Mouse (Mus musculus) hindbrain, embryonic 13.5 days (tissue): ENCODE data around the gene Dph1. TPM values are rescaled to one million over a fixed set of nuclear protein-coding genes. Genes with fewer than 3 reads are reported as not detected.

Experiments used
- ATAC-seq: fragments of 200-750 bp; cut with Nextera tagmentation; 2 replicates; pipeline ENCODE4 v1.8.0; 2017; ENCODE audit warnings: moderate TSS enrichment; ENCODE audit not compliant: low FRiP score
- H3K27ac ChIP-seq: fragments of 300-500 bp; sonication (generic); 2 replicates; pipeline ENCODE4 v1.5.1; 2015; ENCODE audit warnings: inconsistent platforms, mild to moderate bottlenecking, moderate library complexity
- H3K27me3 ChIP-seq: fragments of 300-500 bp; sonication (generic); 2 replicates; pipeline ENCODE4 v1.6.1; 2015; ENCODE audit warnings: mild to moderate bottlenecking, inconsistent platforms
- H3K36me3 ChIP-seq: fragments of 300-500 bp; sonication (generic); 2 replicates; pipeline ENCODE4 v1.6.1; 2015; ENCODE audit warnings: mild to moderate bottlenecking, inconsistent platforms
- H3K4me1 ChIP-seq: fragments of 300-500 bp; sonication (generic); replicated peaks from 2 replicates; pipeline ENCODE4 v1.6.1; 2015; ENCODE audit warnings: inconsistent platforms
- H3K4me2 ChIP-seq: fragments of 300-500 bp; sonication (generic); 2 replicates; pipeline ENCODE4 v1.6.1; 2015; ENCODE audit warnings: inconsistent platforms, mild to moderate bottlenecking, moderate library complexity
- H3K4me3 ChIP-seq: fragments of 300-500 bp; sonication (generic); 2 replicates; pipeline ENCODE4 v1.5.1; 2015; ENCODE audit warnings: mild to moderate bottlenecking, inconsistent platforms
- H3K9ac ChIP-seq: fragments of 300-500 bp; sonication (generic); 2 replicates; pipeline ENCODE4 v1.6.1; 2015; ENCODE audit warnings: mild to moderate bottlenecking, inconsistent platforms
- H3K9me3 ChIP-seq: fragments of 300-500 bp; sonication (generic); 2 replicates; pipeline ENCODE4 v1.6.1; 2016; ENCODE audit warnings: inconsistent platforms
- WGBS: fragments of 180-500 bp; shearing (Covaris S2); methylation state at CpG from one replicate; pipeline ENCODE4 v1.1.7; 2015; 5-methylcytosine and 5-hydroxymethylcytosine counted together
- polyA plus RNA-seq: library from polyadenylated mRNA; unstranded; fragments of >200 nt; fragmentation: Nextera tagmentation; extraction: Ambion mirVana; gene quantifications from 2 replicates; pipeline ENCODE4 v1.2.1, GENCODE M21; 2015

Gene Dph1
- polyA plus RNA-seq = 14.4 and 15.5 TPM in 2 replicates

DNA sequence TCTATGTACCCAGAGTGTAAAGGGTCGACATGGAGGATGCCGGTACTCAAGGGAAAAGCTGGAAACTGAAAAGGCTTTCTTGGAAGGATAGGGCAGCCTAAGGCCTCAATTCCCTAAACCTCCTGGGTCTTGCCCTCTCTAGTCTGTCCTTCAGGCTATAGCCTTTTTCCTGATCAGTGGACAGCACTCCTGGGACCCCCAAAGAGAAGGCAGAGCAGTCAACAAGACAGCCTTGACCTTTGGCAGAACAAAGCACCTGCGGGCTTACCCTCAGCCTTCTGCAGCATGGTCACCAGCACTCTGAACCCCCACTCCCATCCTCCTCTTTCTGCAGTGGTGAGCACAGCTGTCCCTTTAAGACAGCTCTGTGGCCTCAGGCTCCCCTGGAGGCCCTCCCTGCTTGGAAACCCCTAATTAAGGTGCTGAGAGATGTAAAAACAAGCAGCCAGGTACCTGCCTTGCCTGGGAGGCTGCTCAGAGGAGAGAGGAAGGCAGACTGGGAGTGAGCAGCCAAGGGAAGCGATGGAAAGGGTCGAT lies at the start of gene Dph1:
Dph1 (minus strand) TSS at position 337 of the 537 bp plus-strand sequence.
- Histone ChIP-seq H3K27me3 (peaks cover 52% of the 10 kb centered on the region), H3K27ac (peak within 1 kb of the TSS; percentile 30), H3K4me3 (peak within 1 kb of the TSS; percentile 86), H3K9me3 (no peaks in the 10 kb centered on the region), H3K4me2 (peak within 1 kb of the TSS; percentile 90), H3K36me3 (no peaks in the 10 kb centered on the region), H3K9ac (peak within 1 kb of the TSS; percentile 80), H3K4me1 (peaks cover 53% of the 10 kb centered on the region)
- no peak for ATAC-seq
- 45% methylated on average over 5 of the region's 5 CpGs for WGBS

DNA sequence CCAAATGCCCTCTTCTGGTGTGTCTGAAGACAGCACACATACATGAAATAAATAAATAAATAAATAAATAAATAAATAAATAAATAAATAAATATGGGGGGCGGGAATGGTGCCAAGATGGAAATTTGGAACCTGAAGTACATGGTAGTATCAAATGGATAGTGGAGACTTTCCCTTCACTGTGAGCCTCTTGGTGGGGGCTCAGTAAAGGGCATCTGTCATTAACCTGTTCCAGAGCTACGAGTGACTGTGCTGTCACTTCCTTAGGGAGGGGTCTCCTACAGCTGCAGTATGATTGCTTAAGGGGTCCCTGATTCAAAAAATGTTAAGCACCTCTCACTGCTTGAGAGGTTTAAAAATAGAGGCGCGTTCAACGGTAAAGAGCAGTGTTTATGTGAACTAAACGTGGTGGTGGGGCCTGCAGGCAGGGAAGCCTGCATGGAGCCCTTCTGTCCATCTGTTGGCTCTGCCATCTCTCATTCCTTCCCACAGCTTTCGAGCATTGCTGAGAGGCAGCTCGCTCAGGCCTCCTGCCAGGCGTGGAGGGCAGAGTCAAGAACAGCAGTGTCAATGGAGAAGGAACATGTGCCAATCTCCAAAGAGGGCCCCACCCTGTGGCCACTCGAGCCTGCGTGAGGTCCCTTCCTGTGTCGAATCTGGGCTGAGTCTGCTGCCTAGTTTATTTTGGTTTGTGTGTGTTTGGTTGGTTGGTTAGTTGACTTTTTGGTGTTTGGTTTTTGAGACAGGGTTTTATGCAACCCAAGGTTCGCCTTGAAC lies 49.3 kb upstream of the Dph1 start:
- Histone ChIP-seq H3K9ac (no peak overlapping the region), H3K4me3 (no peak overlapping the region), H3K4me2 (no peak overlapping the region), H3K27me3 (peaks cover 15% of the 10 kb centered on the region; the same call in 1 of the 2 replicates), H3K9me3 (no peaks in the 10 kb centered on the region), H3K36me3 (no peaks in the 10 kb centered on the region), H3K4me1 (peaks cover 15% of the 10 kb centered on the region), H3K27ac (no peak overlapping the region)
- 69% methylated on average over 13 of the region's 13 CpGs for WGBS
- ATAC-seq = no peak

DNA sequence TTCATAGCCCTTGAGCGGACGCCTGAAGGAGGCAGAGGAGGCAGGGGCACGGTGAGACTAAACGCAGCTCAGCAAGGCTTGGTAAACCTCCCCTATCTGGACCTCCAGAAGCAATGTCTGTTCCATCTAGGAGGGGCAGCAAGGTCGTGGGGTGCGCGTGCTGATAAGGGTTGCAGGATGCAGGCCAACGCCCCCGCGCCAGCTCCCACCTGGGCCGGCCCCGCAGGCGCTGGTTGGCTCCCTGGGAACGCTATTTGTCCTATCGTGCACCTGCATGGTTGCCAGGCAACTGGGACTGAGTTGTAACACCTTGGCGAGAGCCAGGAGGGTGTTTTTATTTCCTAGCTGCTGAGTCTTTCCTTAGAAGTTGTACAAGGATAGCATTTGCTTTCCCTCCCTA lies 43.7 kb upstream of the Dph1 start:
- Histone ChIP-seq H3K9ac (peak overlapping the region; percentile 40; the same call in 1 of the 2 replicates), H3K4me2 (peak overlapping the region; percentile 48), H3K4me3 (peak overlapping the region; percentile 23), H3K36me3 (no peaks in the 10 kb centered on the region), H3K27ac (no peak overlapping the region), H3K27me3 (peaks cover 36% of the 10 kb centered on the region), H3K4me1 (peaks cover 27% of the 10 kb centered on the region), H3K9me3 (no peaks in the 10 kb centered on the region)
- WGBS = 12% methylated on average over 16 of the region's 16 CpGs
- no peak for ATAC-seq

DNA sequence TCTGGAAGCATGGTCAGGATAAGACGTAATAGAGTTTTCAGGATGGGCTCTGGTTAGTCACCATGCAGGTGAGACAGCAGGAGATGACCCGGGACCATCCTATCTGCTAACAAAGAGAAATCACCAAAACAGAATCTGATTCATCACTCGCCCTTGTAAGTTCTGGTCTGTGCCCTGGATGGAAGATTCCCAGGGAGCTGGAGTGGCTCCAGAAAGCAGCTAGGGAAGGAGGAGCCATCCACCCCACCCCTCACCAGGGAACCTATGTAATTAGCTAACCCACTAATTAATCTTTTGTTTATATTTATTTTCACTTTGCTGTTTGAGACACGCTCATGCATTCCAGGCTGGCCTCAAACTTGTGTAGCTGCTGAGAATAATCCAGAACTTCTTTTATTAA lies 41.4 kb upstream of the Dph1 start:
- no peak for ATAC-seq
- no peak overlapping the region for H3K4me3 ChIP-seq
- WGBS = 67% methylated on average over 4 of the region's 4 CpGs

DNA sequence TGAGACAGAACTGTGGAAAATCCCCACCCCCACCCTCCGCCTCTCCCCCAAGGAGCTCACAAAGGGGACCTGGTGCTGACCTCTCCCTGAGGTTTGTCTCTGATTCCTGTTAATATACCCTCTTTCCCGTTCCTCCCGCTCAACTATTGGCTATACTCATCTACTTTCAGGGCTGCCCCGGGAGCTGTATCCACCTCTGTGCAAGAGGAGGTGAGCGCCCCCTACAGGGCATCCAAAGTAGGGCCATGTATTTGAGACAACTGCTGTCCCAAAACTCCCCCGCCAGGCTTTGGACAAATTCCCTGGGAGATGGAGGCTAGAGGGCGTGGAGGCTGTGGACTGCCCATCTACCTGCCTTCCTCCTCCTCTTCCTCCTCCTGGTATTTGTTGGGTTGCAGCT lies 40.7 kb upstream of the Dph1 start:
- 12% methylated on average over 7 of the region's 7 CpGs for whole genome bisulfite sequencing
- H3K4me3 ChIP-seq = no peak overlapping the region
- H3K36me3 ChIP-seq = no peaks in the 10 kb centered on the region
- no peak overlapping the region for H3K9ac ChIP-seq
- no peak overlapping the region for H3K4me2 ChIP-seq
- H3K4me1 ChIP-seq = peaks cover 28% of the 10 kb centered on the region
- peaks cover 31% of the 10 kb centered on the region for H3K27me3 ChIP-seq
- ATAC-seq = no peak
- H3K9me3 ChIP-seq = no peaks in the 10 kb centered on the region
- H3K27ac ChIP-seq = no peak overlapping the region

More for the DNA sequence above, 41.4 kb upstream of the Dph1 start:
- Histone ChIP-seq H3K4me1 (peaks cover 30% of the 10 kb centered on the region), H3K9me3 (no peaks in the 10 kb centered on the region), H3K4me2 (no peak overlapping the region), H3K27ac (no peak overlapping the region), H3K27me3 (peaks cover 36% of the 10 kb centered on the region), H3K36me3 (no peaks in the 10 kb centered on the region), H3K9ac (no peak overlapping the region)

DNA sequence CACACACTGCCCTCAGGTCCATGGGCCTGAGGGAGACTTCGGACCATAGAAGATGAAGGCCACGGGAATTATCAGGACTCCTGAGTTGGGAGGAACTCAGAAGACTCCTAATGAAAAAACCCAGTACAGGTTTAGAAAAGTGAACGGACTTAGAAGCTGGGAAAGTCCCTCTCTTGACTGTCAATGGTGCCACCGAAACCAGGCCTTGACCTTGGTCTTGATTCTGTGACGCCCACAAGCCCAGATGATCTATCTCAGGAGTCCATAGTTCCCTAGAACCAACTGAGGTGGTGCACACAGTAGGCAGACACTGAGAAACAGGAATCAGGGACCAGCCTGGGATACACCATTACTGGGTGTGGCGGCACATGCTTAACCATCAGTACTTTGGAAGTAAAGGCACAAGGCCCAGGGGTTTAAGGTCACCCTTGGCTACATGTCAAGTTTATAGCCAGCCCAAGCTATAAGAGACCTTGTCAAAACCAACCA lies 39.3 kb upstream of the Dph1 start:
- Histone ChIP-seq H3K4me2 (no peak overlapping the region), H3K4me3 (no peak overlapping the region), H3K9me3 (no peaks in the 10 kb centered on the region), H3K9ac (no peak overlapping the region), H3K27ac (no peak overlapping the region), H3K36me3 (no peaks in the 10 kb centered on the region), H3K27me3 (peaks cover 22% of the 10 kb centered on the region), H3K4me1 (peaks cover 28% of the 10 kb centered on the region)
- 95% methylated on average over 6 of the region's 6 CpGs for WGBS
- ATAC-seq = no peak

DNA sequence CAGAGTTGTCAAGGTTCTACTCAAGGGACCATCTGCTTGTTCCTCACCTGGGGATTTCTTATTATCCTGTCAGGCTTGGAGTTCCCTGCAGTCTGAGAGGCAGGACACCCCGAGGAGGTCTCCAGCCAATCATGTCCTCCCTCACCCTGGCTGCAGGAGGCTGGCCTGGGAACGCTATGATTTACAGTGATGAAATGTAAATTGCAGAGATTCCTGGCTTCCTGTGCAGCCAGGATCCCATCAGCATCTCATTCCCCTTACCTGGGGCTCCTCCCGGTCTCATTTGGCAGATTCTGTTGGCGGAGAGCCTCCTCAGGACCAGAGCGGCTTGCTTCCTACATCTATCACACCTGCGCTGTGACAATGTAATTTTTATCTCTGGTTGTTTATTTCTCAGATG lies 38.2 kb upstream of the Dph1 start:
- peaks cover 20% of the 10 kb centered on the region for H3K4me1 ChIP-seq
- no peak overlapping the region for H3K9ac ChIP-seq
- H3K36me3 ChIP-seq = no peaks in the 10 kb centered on the region
- H3K27me3 ChIP-seq = peaks cover 14% of the 10 kb centered on the region
- no peak overlapping the region for H3K4me3 ChIP-seq
- H3K4me2 ChIP-seq = no peak overlapping the region
- ATAC-seq = no peak
- WGBS = 79% methylated on average over 6 of the region's 6 CpGs
- H3K9me3 ChIP-seq = no peaks in the 10 kb centered on the region
- H3K27ac ChIP-seq = peak overlapping the region; percentile 41

DNA sequence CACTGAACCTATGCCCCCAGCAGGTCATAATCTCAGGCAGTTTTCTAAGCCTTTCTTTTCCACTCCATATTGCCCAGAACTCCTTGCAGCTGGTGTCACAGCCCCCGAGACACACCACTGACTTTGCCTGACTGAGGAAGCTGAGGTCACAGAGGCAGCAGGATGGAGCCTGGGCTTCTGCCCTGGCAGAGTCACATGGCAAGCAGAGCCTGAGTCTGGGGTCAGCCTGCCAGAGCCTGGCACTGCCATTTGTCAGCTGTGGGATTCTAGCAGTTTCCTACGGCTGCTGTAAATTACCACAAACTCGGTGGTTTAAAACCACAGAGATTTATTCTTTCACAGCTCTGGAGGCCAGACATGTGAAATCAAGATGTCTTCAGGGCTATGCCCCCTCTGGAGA lies 36.6 kb upstream of the Dph1 start:
- peaks cover 2% of the 10 kb centered on the region; the same call in 1 of the 2 replicates for H3K27me3 ChIP-seq
- whole genome bisulfite sequencing = 62% methylated on average over 3 of the region's 3 CpGs
- H3K36me3 ChIP-seq = no peaks in the 10 kb centered on the region
- H3K4me3 ChIP-seq = no peak overlapping the region
- H3K4me2 ChIP-seq = no peak overlapping the region
- ATAC-seq = no peak
- H3K9me3 ChIP-seq = no peaks in the 10 kb centered on the region
- no peak overlapping the region for H3K27ac ChIP-seq
- H3K9ac ChIP-seq = no peak overlapping the region
- H3K4me1 ChIP-seq = 0 out of 2 replicates have a peak, but pooled peaks cover 14% of the 10 kb centered on the region

DNA sequence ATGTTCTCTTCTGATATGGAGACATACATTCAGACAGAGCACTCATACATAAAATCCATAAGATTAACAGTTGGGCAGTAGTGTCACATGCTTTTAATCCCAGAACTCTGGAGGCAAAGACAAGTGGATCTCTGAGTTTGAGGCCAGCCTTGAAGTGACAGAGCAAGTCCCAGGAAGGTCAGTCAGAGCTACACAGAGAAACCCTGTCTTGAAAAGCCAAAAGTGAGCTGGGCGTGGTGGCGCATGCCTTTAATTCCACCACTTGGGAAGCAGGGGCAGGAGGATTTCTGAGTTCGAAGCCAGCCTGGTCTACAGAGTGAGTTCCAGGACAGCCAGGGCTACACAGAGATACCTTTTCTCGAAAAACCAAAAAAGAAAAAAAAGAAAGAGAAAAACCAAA lies 33.8 kb upstream of the Dph1 start:
- H3K27ac ChIP-seq = no peak overlapping the region
- H3K9me3 ChIP-seq = no peaks in the 10 kb centered on the region
- no peak for ATAC-seq
- 87% methylated on average over 4 of the region's 4 CpGs for WGBS
- H3K27me3 ChIP-seq = 0 out of 2 replicates have a peak, but pooled peaks cover 2% of the 10 kb centered on the region
- H3K36me3 ChIP-seq = no peaks in the 10 kb centered on the region
- H3K4me2 ChIP-seq = no peak overlapping the region
- H3K4me1 ChIP-seq = 0 out of 2 replicates have a peak, but pooled peaks cover 4% of the 10 kb centered on the region
- H3K4me3 ChIP-seq = no peak overlapping the region
- H3K9ac ChIP-seq = no peak overlapping the region

DNA sequence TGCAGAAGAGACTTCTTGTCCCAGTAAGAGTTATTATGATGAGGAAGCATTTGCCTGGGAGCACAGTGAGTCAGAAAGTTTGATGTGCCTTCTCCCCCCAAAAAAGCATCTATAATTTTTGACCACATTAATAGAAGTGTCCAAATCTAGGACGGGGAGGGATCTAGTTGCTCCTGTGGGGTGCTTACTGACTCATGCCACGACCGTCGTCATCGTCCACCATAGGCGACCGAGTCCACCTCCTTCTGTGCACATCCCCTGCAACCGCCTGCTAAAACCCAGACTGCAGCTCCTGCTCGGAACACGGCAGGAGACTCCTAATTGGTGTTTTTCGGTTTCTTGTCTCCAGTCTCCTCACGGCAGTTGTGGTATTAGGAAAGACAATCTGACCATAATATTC lies 33.0 kb upstream of the Dph1 start:
- H3K27me3 ChIP-seq = 0 out of 2 replicates have a peak, but pooled peaks cover 2% of the 10 kb centered on the region
- no peak overlapping the region for H3K9ac ChIP-seq
- no peak overlapping the region for H3K4me2 ChIP-seq
- 84% methylated on average over 12 of the region's 12 CpGs for WGBS
- H3K27ac ChIP-seq = no peak overlapping the region
- ATAC-seq = no peak
- no peak overlapping the region for H3K4me3 ChIP-seq
- no peaks in the 10 kb centered on the region for H3K4me1 ChIP-seq
- H3K36me3 ChIP-seq = no peaks in the 10 kb centered on the region
- no peaks in the 10 kb centered on the region for H3K9me3 ChIP-seq

DNA sequence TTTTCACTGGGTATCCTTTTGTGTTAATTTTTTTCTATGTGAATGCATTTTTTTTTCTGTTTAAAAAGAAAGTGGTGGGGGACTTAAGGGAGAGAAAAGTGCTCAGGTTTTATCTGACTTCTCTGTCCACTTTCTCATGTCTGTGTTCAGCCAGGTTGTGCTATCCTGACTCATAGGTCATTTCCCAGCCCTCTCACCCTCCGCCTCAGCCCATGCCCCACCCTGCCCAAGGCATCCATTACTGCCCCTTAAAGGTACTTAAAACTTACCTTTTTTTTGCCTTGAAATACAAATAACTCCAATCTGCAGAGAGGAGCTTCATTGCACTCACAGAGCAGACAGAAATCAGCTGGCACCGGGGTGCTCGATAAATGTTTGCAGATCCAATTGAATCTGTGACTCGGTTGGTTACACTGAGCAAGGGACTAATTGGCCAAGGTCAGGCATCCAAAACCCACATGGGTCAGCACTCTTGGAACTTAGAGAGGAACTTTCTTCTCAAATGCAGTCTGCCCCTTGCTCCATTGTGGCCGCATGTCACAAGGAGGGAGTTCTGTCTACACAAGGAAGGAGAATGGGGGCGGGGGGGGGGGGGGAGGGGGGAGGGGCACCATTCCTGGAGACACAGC lies 29.6 kb upstream of the Dph1 start:
- Histone ChIP-seq H3K4me3 (no peak overlapping the region), H3K9me3 (no peaks in the 10 kb centered on the region), H3K27me3 (0 out of 2 replicates have a peak, but pooled peaks cover 3% of the 10 kb centered on the region), H3K36me3 (no peaks in the 10 kb centered on the region), H3K9ac (no peak overlapping the region), H3K4me2 (no peak overlapping the region), H3K4me1 (peaks cover 6% of the 10 kb centered on the region), H3K27ac (no peak overlapping the region)
- 49% methylated on average over 5 of the region's 6 CpGs for WGBS
- ATAC-seq = no peak

DNA sequence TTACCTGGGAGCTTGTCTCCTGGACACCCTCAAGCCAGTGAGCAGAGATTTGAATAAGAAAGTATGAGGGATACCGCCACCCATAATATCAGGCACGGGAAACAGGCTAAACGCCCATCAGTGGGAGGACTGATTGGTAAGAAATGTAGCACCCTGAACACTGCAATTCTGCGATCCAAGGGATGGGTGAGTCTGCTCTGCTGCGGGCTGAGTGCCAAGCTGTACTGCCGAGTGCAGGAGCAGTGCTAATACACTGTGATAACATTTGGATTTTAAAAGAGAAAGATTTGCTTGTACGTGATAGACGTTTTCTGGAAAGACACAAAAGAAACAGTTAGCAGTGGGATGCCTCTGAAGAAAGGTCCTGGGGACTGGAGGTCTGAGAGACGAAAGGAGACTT lies 29.1 kb upstream of the Dph1 start:
- no peaks in the 10 kb centered on the region for H3K36me3 ChIP-seq
- H3K9ac ChIP-seq = no peak overlapping the region
- WGBS = 43% methylated on average over 9 of the region's 9 CpGs
- H3K27me3 ChIP-seq = 0 out of 2 replicates have a peak, but pooled peaks cover 3% of the 10 kb centered on the region
- H3K4me2 ChIP-seq = no peak overlapping the region
- ATAC-seq = no peak
- H3K27ac ChIP-seq = no peak overlapping the region
- H3K9me3 ChIP-seq = no peaks in the 10 kb centered on the region
- H3K4me3 ChIP-seq = no peak overlapping the region
- H3K4me1 ChIP-seq = peaks cover 9% of the 10 kb centered on the region
